Mouse (Mus musculus) limb, embryonic 11.5 days (tissue): Measurements from ENCODE around the gene St8sia1. TPM values are rescaled to one million over a fixed set of nuclear protein-coding genes. Genes with fewer than 3 reads are reported as not detected.
A peak's percentile ranks its signal among the peaks of the same experiment; 100 is the strongest.

Experiments used
- ATAC-seq: fragments of 200-750 bp; cut with Nextera tagmentation; 2 replicates; pipeline ENCODE4 v1.8.0; 2017; ENCODE audit warnings: low read depth; ENCODE audit not compliant: insufficient number of reproducible peaks, low FRiP score, low TSS enrichment
- DNase-seq: peaks from one replicate; pipeline ENCODE4 v3.0.0-alpha.2; 2015; ENCODE audit warnings: low spot score
- H3K27ac ChIP-seq: fragments of 300-500 bp; sonication (generic); replicated peaks from 2 replicates; pipeline ENCODE4 v1.5.1; 2014; ENCODE audit warnings: low read depth, mild to moderate bottlenecking, low read length
- H3K27me3 ChIP-seq: fragments of 300-500 bp; sonication (generic); 2 replicates; pipeline ENCODE4 v1.6.1; 2014; ENCODE audit warnings: mild to moderate bottlenecking, low read length, mixed read lengths; ENCODE audit not compliant: control insufficient read depth, insufficient read depth
- H3K36me3 ChIP-seq: fragments of 300-500 bp; sonication (generic); 2 replicates; pipeline ENCODE4 v1.6.1; 2014; ENCODE audit warnings: mild to moderate bottlenecking, low read length, moderate library complexity, mixed read lengths; ENCODE audit not compliant: control insufficient read depth, insufficient read depth
- H3K4me1 ChIP-seq: fragments of 300-500 bp; sonication (generic); 2 replicates; pipeline ENCODE4 v1.6.1; 2014; ENCODE audit warnings: low read length, mixed read lengths; ENCODE audit not compliant: control insufficient read depth, insufficient read depth
- H3K4me2 ChIP-seq: fragments of 300-500 bp; sonication (generic); 2 replicates; pipeline ENCODE4 v1.6.1; 2014; ENCODE audit warnings: low read depth, mild to moderate bottlenecking, moderate library complexity; ENCODE audit not compliant: severe bottlenecking
- H3K4me3 ChIP-seq: fragments of 300-500 bp; sonication (generic); 2 replicates; pipeline ENCODE4 v1.5.1; 2014; ENCODE audit warnings: low read depth, low read length
- H3K9ac ChIP-seq: fragments of 300-500 bp; sonication (generic); 2 replicates; pipeline ENCODE4 v1.6.1; 2014; ENCODE audit warnings: mild to moderate bottlenecking, low read length
- H3K9me3 ChIP-seq: fragments of 300-500 bp; sonication (generic); 2 replicates; pipeline ENCODE4 v1.6.1; 2016; ENCODE audit warnings: low read length; ENCODE audit not compliant: control insufficient read depth
- WGBS: fragments of 180-500 bp; shearing (Covaris S2); extraction: QIAGEN DNeasy Blood & Tissue Kit; methylation state at CpG from one replicate; pipeline ENCODE4 v1.1.7; 2014; 5-methylcytosine and 5-hydroxymethylcytosine counted together
- polyA plus RNA-seq: library from polyadenylated mRNA; unstranded; fragments of >200 nt; fragmentation: Nextera tagmentation; extraction: Ambion mirVana; gene quantifications from 2 replicates; pipeline ENCODE4 v1.2.1, GENCODE M21; 2014

The St8sia1 gene
- polyA plus RNA-seq, 1 experiment from 2014 or later = 0.67 TPM

- no peak for DNase-seq
- H3K27ac ChIP-seq = no peak overlapping the region
- H3K9me3 ChIP-seq = no peaks in the 10 kb centered on the region
- no peak overlapping the region for H3K9ac ChIP-seq
- no peaks in the 10 kb centered on the region for H3K27me3 ChIP-seq
- no peak for ATAC-seq
- H3K4me2 ChIP-seq = no peak overlapping the region
- no peak overlapping the region for H3K4me3 ChIP-seq
- no peaks in the 10 kb centered on the region for H3K4me1 ChIP-seq
- no peaks in the 10 kb centered on the region for H3K36me3 ChIP-seq
Observed at GRCm38 (mm10) chr6:142953189-142953588, 11.1 kb downstream of the St8sia1 start.

DNA sequence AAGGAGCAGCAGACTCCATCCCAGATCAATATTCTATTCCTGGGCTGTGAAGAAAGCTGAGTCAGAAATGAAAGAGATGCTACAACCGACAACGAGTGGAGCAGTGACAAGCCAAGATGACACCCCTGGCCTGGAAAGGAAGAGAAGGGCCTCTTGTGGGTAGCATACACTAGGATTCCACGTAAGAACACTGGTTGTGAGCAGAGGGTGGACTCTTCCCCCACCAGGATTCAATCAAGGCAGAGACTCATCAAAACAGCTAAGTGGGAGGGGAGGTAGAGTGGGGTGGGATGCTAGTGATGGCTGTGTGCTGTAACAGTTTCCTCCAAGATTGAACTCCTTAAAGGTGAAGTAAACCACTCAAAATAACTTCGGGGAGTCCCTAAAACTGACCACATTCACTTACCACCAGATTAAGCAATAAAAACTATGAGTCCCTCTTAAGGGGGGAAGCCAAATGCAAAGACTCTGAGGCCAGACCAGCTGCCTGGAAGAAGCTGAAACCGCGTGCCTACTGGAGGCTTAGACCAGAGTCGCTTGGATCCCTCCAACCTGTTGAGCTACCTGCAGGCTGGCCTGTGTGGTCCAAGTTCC is 11.8 kb downstream of the St8sia1 start:
- ATAC-seq = no peak
- Histone ChIP-seq H3K4me1 (no peaks in the 10 kb centered on the region), H3K4me2 (no peak overlapping the region), H3K9ac (no peak overlapping the region), H3K9me3 (no peaks in the 10 kb centered on the region), H3K4me3 (no peak overlapping the region), H3K36me3 (no peaks in the 10 kb centered on the region), H3K27me3 (no peaks in the 10 kb centered on the region), H3K27ac (no peak overlapping the region)
- DNase-seq = no peak
- 93% methylated on average over 7 of the region's 7 CpGs for WGBS

GRCm38 (mm10) chr6:142951564-142952308 is 12.5 kb downstream of the St8sia1 start:
- Histone ChIP-seq H3K27me3 (no peaks in the 10 kb centered on the region), H3K4me1 (no peaks in the 10 kb centered on the region), H3K4me3 (no peak overlapping the region), H3K9ac (no peak overlapping the region), H3K9me3 (no peaks in the 10 kb centered on the region), H3K36me3 (no peaks in the 10 kb centered on the region), H3K27ac (no peak overlapping the region), H3K4me2 (no peak overlapping the region)
- 89% methylated on average over 7 of the region's 7 CpGs for whole genome bisulfite sequencing
- no peak for DNase-seq
- ATAC-seq = no peak

DNA sequence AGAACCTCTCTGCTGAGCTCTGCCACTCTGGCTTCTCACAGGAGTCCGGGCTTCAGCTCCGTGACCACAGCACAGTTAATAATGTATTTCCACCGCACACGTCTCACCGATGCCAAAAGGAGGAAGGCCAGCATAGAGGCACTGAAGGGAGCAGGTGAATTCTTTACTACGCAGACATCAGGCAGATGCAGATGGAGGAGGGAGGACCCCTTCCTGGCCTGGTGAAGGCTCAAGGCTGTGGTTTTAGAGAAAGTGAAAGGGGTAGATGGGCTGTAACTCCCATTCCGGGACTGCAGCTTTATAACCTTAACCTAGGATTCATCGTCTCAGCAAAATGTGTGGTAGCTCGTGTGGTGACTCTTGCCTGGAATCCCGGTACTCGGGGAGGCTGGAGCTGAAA is 13.9 kb downstream of the St8sia1 start:
- DNase-seq (no peak), ATAC-seq (no peak)
- Histone ChIP-seq H3K9me3 (no peaks in the 10 kb centered on the region), H3K9ac (no peak overlapping the region), H3K4me2 (no peak overlapping the region), H3K4me1 (peaks cover 3% of the 10 kb centered on the region; the same call in 1 of the 2 replicates), H3K36me3 (no peaks in the 10 kb centered on the region), H3K4me3 (no peak overlapping the region), H3K27me3 (no peaks in the 10 kb centered on the region), H3K27ac (no peak overlapping the region)
- WGBS = 89% methylated on average over 11 of the region's 11 CpGs

- no peak for ATAC-seq
- 73% methylated on average over 5 of the region's 5 CpGs for WGBS
- DNase-seq = no peak
- peaks cover 3% of the 10 kb centered on the region; the same call in 1 of the 2 replicates for H3K4me1 ChIP-seq
- no peaks in the 10 kb centered on the region for H3K36me3 ChIP-seq
- no peak overlapping the region for H3K9ac ChIP-seq
- H3K9me3 ChIP-seq = no peaks in the 10 kb centered on the region
- H3K4me2 ChIP-seq = no peak overlapping the region
- H3K4me3 ChIP-seq = no peak overlapping the region
- H3K27me3 ChIP-seq = no peaks in the 10 kb centered on the region
- no peak overlapping the region for H3K27ac ChIP-seq
Observed at GRCm38 (mm10) chr6:142948955-142949357, 15.3 kb downstream of the St8sia1 start.

- Histone ChIP-seq H3K27me3 (no peaks in the 10 kb centered on the region), H3K9me3 (no peaks in the 10 kb centered on the region), H3K27ac (no peak overlapping the region), H3K4me2 (no peak overlapping the region), H3K9ac (no peak overlapping the region), H3K36me3 (no peaks in the 10 kb centered on the region), H3K4me1 (peaks cover 3% of the 10 kb centered on the region; the same call in 1 of the 2 replicates), H3K4me3 (no peak overlapping the region)
- ATAC-seq (no peak), DNase-seq (no peak)
- 72% methylated on average over 6 of the region's 6 CpGs for whole genome bisulfite sequencing
Observed at GRCm38 (mm10) chr6:142947029-142947428, 17.2 kb downstream of the St8sia1 start.

GRCm38 (mm10) chr6:142946069-142946871 is 18.0 kb downstream of the St8sia1 start:
- Histone ChIP-seq H3K9me3 (no peaks in the 10 kb centered on the region), H3K27ac (peak overlapping the region; percentile 52; the same call in 1 of the 2 replicates), H3K36me3 (no peaks in the 10 kb centered on the region), H3K9ac (no peak overlapping the region), H3K4me1 (peaks cover 3% of the 10 kb centered on the region; the same call in 1 of the 2 replicates), H3K4me2 (no peak overlapping the region), H3K4me3 (no peak overlapping the region), H3K27me3 (no peaks in the 10 kb centered on the region)
- ATAC-seq = peak; percentile 67
- 32% methylated on average over 8 of the region's 8 CpGs for WGBS
- DNase-seq = peak; percentile 28

DNA sequence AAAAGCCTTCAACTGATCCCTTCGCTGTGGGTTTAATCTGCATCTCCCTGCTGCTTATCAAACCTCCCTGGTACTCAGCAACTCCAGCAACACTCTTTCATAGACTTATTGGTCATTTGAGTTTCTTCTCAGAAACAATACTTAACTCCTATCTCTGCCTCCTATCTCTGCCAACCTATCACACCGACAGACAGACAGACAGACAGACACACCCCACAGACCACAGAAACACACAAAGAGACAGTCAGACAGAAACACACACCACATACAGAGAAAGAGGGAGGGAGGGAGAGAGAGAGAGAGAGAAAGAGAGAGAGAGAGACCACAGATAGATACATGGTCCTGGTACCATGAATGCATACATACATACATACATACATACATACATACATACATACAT is 18.8 kb downstream of the St8sia1 start:
- no peaks in the 10 kb centered on the region for H3K9me3 ChIP-seq
- ATAC-seq (no peak), DNase-seq (no peak)
- WGBS = 86% methylated on average over 2 of the region's 2 CpGs
- H3K27me3 ChIP-seq = no peaks in the 10 kb centered on the region
- H3K4me1 ChIP-seq = peaks cover 3% of the 10 kb centered on the region; the same call in 1 of the 2 replicates
- H3K9ac ChIP-seq = no peak overlapping the region
- no peak overlapping the region for H3K27ac ChIP-seq
- no peak overlapping the region for H3K4me2 ChIP-seq
- H3K36me3 ChIP-seq = no peaks in the 10 kb centered on the region
- no peak overlapping the region for H3K4me3 ChIP-seq
